Mouse (Mus musculus) cerebellum, adult 2 months (tissue): ENCODE data around the gene Tnrc6a.

ENCODE experiments used
- CTCF ChIP-seq: fragments of 200-500 bp; IDR thresholded peaks from 2 replicates; pipeline ENCODE4 v1.5.1; 2011; ENCODE audit warnings: low read depth, mild to moderate bottlenecking, control low read depth, low read length, moderate library complexity, borderline replicate concordance; ENCODE audit not compliant: insufficient read depth
- POLR2A ChIP-seq: fragments of 200-500 bp; IDR thresholded peaks from 2 replicates; pipeline ENCODE4 v1.6.1; 2011; ENCODE audit warnings: low read length, control low read depth, borderline replicate concordance; ENCODE audit not compliant: insufficient read depth

- TF ChIP-seq CTCF (no peak), POLR2A (peak; percentile 77)
Measured at GRCm38 (mm10) chr7:123123665-123124298, at the start of gene Tnrc6a.
